Mouse (Mus musculus) E14TG2a.4 (cell line): ENCODE measurements around the gene Synj2.

ENCODE experiments used
- CTCF ChIP-seq: conservative IDR thresholded peaks from 2 replicates; pipeline ENCODE4 v1.5.1; 2014; ENCODE audit warnings: low read length
- NANOG ChIP-seq: IDR thresholded peaks from 2 replicates; pipeline ENCODE4 v1.6.1; 2014; ENCODE audit warnings: borderline replicate concordance, low read length, mixed read lengths
- POU5F1 ChIP-seq: IDR thresholded peaks from 2 replicates; pipeline ENCODE4 v1.6.1; 2014; ENCODE audit warnings: low read length, borderline replicate concordance

DNA sequence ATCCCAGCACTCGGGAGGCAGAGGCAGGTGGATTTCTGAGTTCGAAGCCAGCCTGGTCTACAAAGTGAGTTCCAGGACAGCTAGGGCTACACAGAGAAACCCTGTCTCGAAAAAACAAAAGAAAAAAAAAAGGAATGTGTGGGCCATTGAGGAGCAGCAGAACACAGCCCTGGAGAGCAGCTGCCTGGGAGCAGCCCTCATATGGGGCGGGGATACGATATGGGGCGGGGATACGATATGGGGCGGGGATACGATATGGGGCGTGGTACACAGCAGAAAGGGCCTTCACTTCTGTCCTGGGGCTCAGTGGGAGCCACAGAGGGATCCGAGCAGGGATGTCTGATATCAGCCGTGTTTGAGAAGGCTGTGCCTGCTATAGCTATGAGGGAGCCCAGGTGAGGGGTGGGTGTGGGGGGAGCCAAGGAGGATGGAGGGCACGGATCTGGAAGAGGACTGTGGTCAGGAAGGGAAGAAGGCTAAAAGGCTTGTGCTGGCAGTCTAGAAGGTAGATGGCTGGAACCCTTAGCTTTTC, 43.7 kb downstream of the Synj2 start:
- TF ChIP-seq CTCF (no peak), POU5F1 (no peak), NANOG (no peak)
